Comparison of ENCODE assay signal across 11 mouse cellular contexts in genomic region chr2:35533646-35534045, GRCm38 (mm10). TPM values are rescaled to one million over a fixed set of nuclear protein-coding genes. Genes with fewer than 3 reads are reported as not detected.
DNase-seq lines count a peak whose midpoint lies in the region; ATAC-seq and TF ChIP-seq lines count a peak whose summit lies in the region.
"Had no signal": no experiment of that assay in that cellular context is flagged by ENCODE, and none has a peak within 500 bp of the region (broad histone marks: within the 10 kb centered on the region; RNA-seq: fewer than 3 reads in every experiment).

No protein-coding gene starts in this region.

- no peak overlapping the region for H3K4me2 ChIP-seq in forebrain, embryonic 16.5 days (ENCODE audit: low read length)
- H3K4me2 ChIP-seq in hindbrain, postnatal 0 days (ENCODE audit: low read depth, low read length) = no peak overlapping the region
- no peak overlapping the region for H3K4me2 ChIP-seq in hindbrain, embryonic 11.5 days (replicated peaks; ENCODE audit: low read depth, low read length)
- H3K4me2 ChIP-seq in neural tube, embryonic 13.5 days = no peak overlapping the region
- no peak overlapping the region for H3K4me2 ChIP-seq in midbrain, postnatal 0 days (ENCODE audit: low read depth, low read length, poor library complexity, severe bottlenecking)

- ATAC-seq in forebrain, embryonic 16.5 days = peak; percentile 37; the same call in 1 of the 2 replicates
- peak; percentile 27; the same call in 1 of the 2 replicates for ATAC-seq in hindbrain, postnatal 0 days
- ATAC-seq in hindbrain, embryonic 11.5 days (ENCODE audit: low FRiP score) = no peak
- ATAC-seq in neural tube, embryonic 13.5 days (ENCODE audit: low read depth) = peak; percentile 47; the same call in 1 of the 2 replicates
- no peak for ATAC-seq in midbrain, postnatal 0 days (ENCODE audit: low FRiP score)
- no peak for ATAC-seq in megakaryocyte progenitor cell, adult 5-6 weeks (replicated peaks; ENCODE audit: poor library complexity)

- TF ChIP-seq CTCF in hindbrain, postnatal 0 days (IDR thresholded peaks at IDR 0.05; ENCODE audit: low read depth) = no peak
- TF ChIP-seq CTCF in midbrain, postnatal 0 days (IDR thresholded peaks at IDR 0.05) = no peak

- no peaks in the 10 kb centered on the region for H3K36me3 ChIP-seq in forebrain, embryonic 16.5 days (ENCODE audit: control insufficient read depth, insufficient read depth)
- H3K36me3 ChIP-seq in forebrain, embryonic 10.5 days (replicated peaks) = no peaks in the 10 kb centered on the region
- H3K36me3 ChIP-seq in hindbrain, postnatal 0 days (ENCODE audit: insufficient read depth, low read length) = no peaks in the 10 kb centered on the region
- no peaks in the 10 kb centered on the region for H3K36me3 ChIP-seq in hindbrain, embryonic 11.5 days (ENCODE audit: control insufficient read depth, insufficient read depth, low read length)
- no peaks in the 10 kb centered on the region for H3K36me3 ChIP-seq in neural tube, embryonic 13.5 days
- no peaks in the 10 kb centered on the region for H3K36me3 ChIP-seq in midbrain, postnatal 0 days (ENCODE audit: insufficient read depth, low read length)

- no peaks in the 10 kb centered on the region for H3K9me3 ChIP-seq in forebrain, embryonic 16.5 days (ENCODE audit: control insufficient read depth, low read length)
- no peaks in the 10 kb centered on the region for H3K9me3 ChIP-seq in forebrain, embryonic 10.5 days
- no peaks in the 10 kb centered on the region for H3K9me3 ChIP-seq in hindbrain, postnatal 0 days (ENCODE audit: low read length)
- no peaks in the 10 kb centered on the region for H3K9me3 ChIP-seq in hindbrain, embryonic 11.5 days (ENCODE audit: control insufficient read depth, low read length)
- no peaks in the 10 kb centered on the region for H3K9me3 ChIP-seq in neural tube, embryonic 13.5 days
- no peaks in the 10 kb centered on the region for H3K9me3 ChIP-seq in midbrain, postnatal 0 days (ENCODE audit: low read length)

- no peak for DNase-seq in forebrain, embryonic 10.5 days (ENCODE audit: extremely low spot score, low spot score)
- peak; percentile 58 for DNase-seq in hindbrain, postnatal 0 days (ENCODE audit: low spot score)
- DNase-seq in hindbrain, embryonic 11.5 days (ENCODE audit: low spot score) = no peak
- DNase-seq in neural tube, embryonic 10.5 days (ENCODE audit: extremely low spot score, low spot score) = no peak
- DNase-seq in midbrain, postnatal 0 days (ENCODE audit: low spot score) = peak; percentile 48
- DNase-seq: cerebellum, adult 9-10 months; kidney, adult 8-10 months; right cerebral cortex, postnatal 25 days had no signal

- 34% methylated on average over 9 of the region's 9 CpGs for WGBS in forebrain, embryonic 16.5 days
- WGBS in forebrain, embryonic 10.5 days = 79% methylated on average over 9 of the region's 9 CpGs
- 33% methylated on average over 9 of the region's 9 CpGs for WGBS in hindbrain, postnatal 0 days
- WGBS in hindbrain, embryonic 11.5 days = 73% methylated on average over 9 of the region's 9 CpGs
- WGBS in neural tube, embryonic 13.5 days = 53% methylated on average over 9 of the region's 9 CpGs
- 45% methylated on average over 9 of the region's 9 CpGs for WGBS in midbrain, postnatal 0 days

- H3K27me3 ChIP-seq in forebrain, embryonic 16.5 days (replicated peaks; ENCODE audit: control insufficient read depth, insufficient read depth, low read length) = 0 out of 2 replicates have a peak, but pooled peaks cover 2% of the 10 kb centered on the region
- H3K27me3 ChIP-seq in forebrain, embryonic 10.5 days (ENCODE audit: poor library complexity, severe bottlenecking) = no peaks in the 10 kb centered on the region
- no peaks in the 10 kb centered on the region for H3K27me3 ChIP-seq in hindbrain, postnatal 0 days (ENCODE audit: insufficient read depth, low read length)
- no peaks in the 10 kb centered on the region for H3K27me3 ChIP-seq in hindbrain, embryonic 11.5 days (ENCODE audit: control insufficient read depth, insufficient read depth, low read length)
- H3K27me3 ChIP-seq in neural tube, embryonic 13.5 days = no peaks in the 10 kb centered on the region
- H3K27me3 ChIP-seq in midbrain, postnatal 0 days (ENCODE audit: insufficient read depth, low read length) = no peaks in the 10 kb centered on the region

- no peak overlapping the region for H3K27ac ChIP-seq in forebrain, embryonic 16.5 days (ENCODE audit: low read length)
- H3K27ac ChIP-seq in forebrain, embryonic 10.5 days = no peak overlapping the region
- no peak overlapping the region for H3K27ac ChIP-seq in hindbrain, postnatal 0 days
- H3K27ac ChIP-seq in hindbrain, embryonic 11.5 days (ENCODE audit: low read depth, low read length) = no peak overlapping the region
- H3K27ac ChIP-seq in neural tube, embryonic 13.5 days (replicated peaks) = no peak overlapping the region
- H3K27ac ChIP-seq in midbrain, postnatal 0 days (ENCODE audit: low read depth, low read length) = no peak overlapping the region

- H3K4me3 ChIP-seq in forebrain, embryonic 16.5 days (replicated peaks; ENCODE audit: low read length) = no peak overlapping the region
- H3K4me3 ChIP-seq in forebrain, embryonic 10.5 days = no peak overlapping the region
- H3K4me3 ChIP-seq in hindbrain, postnatal 0 days (ENCODE audit: low read length) = no peak overlapping the region
- no peak overlapping the region for H3K4me3 ChIP-seq in hindbrain, embryonic 11.5 days (ENCODE audit: low read depth, low read length)
- H3K4me3 ChIP-seq in neural tube, embryonic 13.5 days = no peak overlapping the region
- no peak overlapping the region for H3K4me3 ChIP-seq in midbrain, postnatal 0 days (ENCODE audit: low read depth, low read length)

- peaks cover 5% of the 10 kb centered on the region for H3K4me1 ChIP-seq in forebrain, embryonic 16.5 days (replicated peaks; ENCODE audit: control insufficient read depth, insufficient read depth, low read length)
- H3K4me1 ChIP-seq in forebrain, embryonic 10.5 days = no peaks in the 10 kb centered on the region
- peaks cover 4% of the 10 kb centered on the region; the same call in 1 of the 2 replicates for H3K4me1 ChIP-seq in hindbrain, postnatal 0 days (ENCODE audit: insufficient read depth, low read length)
- no peaks in the 10 kb centered on the region for H3K4me1 ChIP-seq in hindbrain, embryonic 11.5 days (replicated peaks; ENCODE audit: control insufficient read depth, insufficient read depth, low read length)
- no peaks in the 10 kb centered on the region for H3K4me1 ChIP-seq in neural tube, embryonic 13.5 days (replicated peaks)
- H3K4me1 ChIP-seq in midbrain, postnatal 0 days (ENCODE audit: insufficient read depth, low read length) = no peaks in the 10 kb centered on the region

- H3K9ac ChIP-seq in forebrain, embryonic 16.5 days (replicated peaks; ENCODE audit: low read depth, low read length) = no peak overlapping the region
- H3K9ac ChIP-seq in hindbrain, postnatal 0 days (replicated peaks; ENCODE audit: low read length) = no peak overlapping the region
- H3K9ac ChIP-seq in hindbrain, embryonic 11.5 days (ENCODE audit: low read depth, low read length) = no peak overlapping the region
- H3K9ac ChIP-seq in neural tube, embryonic 13.5 days = no peak overlapping the region
- no peak overlapping the region for H3K9ac ChIP-seq in midbrain, postnatal 0 days (replicated peaks; ENCODE audit: low read length, poor library complexity, severe bottlenecking)

RNA-seq across cellular contexts. Expression of gene Dab2ip, which starts 24.4 kb away (rescaled TPM):
- polyA plus RNA-seq in forebrain, embryonic 16.5 days (2015; fragmentation: Nextera tagmentation; extraction: Ambion mirVana) = 39.3 and 42.8 TPM in 2 replicates
- 22.0 and 23.3 TPM in 2 replicates for polyA plus RNA-seq in forebrain, embryonic 10.5 days (2016; fragmentation: Nextera tagmentation; extraction: Ambion mirVana)
- total RNA-seq in hindbrain, postnatal 0 days (2014; rRNA removed) = 161 and 163 TPM in 2 replicates
- polyA plus RNA-seq in hindbrain, postnatal 0 days (2015; fragmentation: Nextera tagmentation; extraction: Ambion mirVana) = 64.5 and 69.9 TPM in 2 replicates
- 37.8 and 47.9 TPM in 2 replicates for polyA plus RNA-seq in hindbrain, embryonic 11.5 days (2014; fragmentation: Nextera tagmentation; extraction: Ambion mirVana)
- 55.4 and 67.4 TPM in 2 replicates for polyA plus RNA-seq in neural tube, embryonic 13.5 days (2015; fragmentation: Nextera tagmentation; extraction: Ambion mirVana)
- 161 and 175 TPM in 2 replicates for total RNA-seq in midbrain, postnatal 0 days (2014; rRNA removed)
- 71.5 and 73.3 TPM in 2 replicates for polyA plus RNA-seq in midbrain, postnatal 0 days (2015; fragmentation: Nextera tagmentation; extraction: Ambion mirVana)
- 3.9 and 4.0 TPM in 2 replicates for total RNA-seq in megakaryocyte progenitor cell, adult 5-6 weeks (2015)
- 3.0 and 4.1 TPM in 2 replicates for total RNA-seq in megakaryocyte progenitor cell, adult 5-6 weeks (2017)

Comparison
In these comparisons a context has a peak if more than half of its experiments do, and no peak if none do; other contexts are left out.
1. ATAC-seq: peak in forebrain, embryonic 16.5 days (single experiment), hindbrain, postnatal 0 days (single experiment) and neural tube, embryonic 13.5 days (single experiment); none in hindbrain, embryonic 11.5 days (single experiment), midbrain, postnatal 0 days (single experiment) and megakaryocyte progenitor cell, adult 5-6 weeks (single experiment).
2. DNase-seq: peak in hindbrain, postnatal 0 days (single experiment) and midbrain, postnatal 0 days (single experiment); none in forebrain, embryonic 10.5 days (single experiment), hindbrain, embryonic 11.5 days (single experiment) and neural tube, embryonic 10.5 days (single experiment).